Mouse (Mus musculus) liver, postnatal 0 days (tissue): ENCODE results near the gene Tpd52l1. TPM values are rescaled to one million over a fixed set of nuclear protein-coding genes. Genes with fewer than 3 reads are reported as not detected.

Experiments
- ATAC-seq: fragments of 200-750 bp; cut with Nextera tagmentation; 2 replicates; pipeline ENCODE4 v1.8.0; 2017; ENCODE audit warnings: mild to moderate bottlenecking, moderate library complexity
- DNase-seq: peaks from one replicate; pipeline ENCODE4 v3.0.0-alpha.2; 2016
- H3K27ac ChIP-seq: fragments of 300-500 bp; sonication (generic); 2 replicates; pipeline ENCODE4 v1.5.1; 2014; ENCODE audit warnings: antibody characterized with exemption, moderate library complexity, mild to moderate bottlenecking, low read depth
- H3K27me3 ChIP-seq: fragments of 300-500 bp; sonication (generic); 2 replicates; pipeline ENCODE4 v1.6.1; 2014; ENCODE audit warnings: low read length, control low read depth, mixed read lengths; ENCODE audit not compliant: insufficient read depth
- H3K36me3 ChIP-seq: fragments of 300-500 bp; sonication (generic); replicated peaks from 2 replicates; pipeline ENCODE4 v1.6.1; 2014; ENCODE audit warnings: mild to moderate bottlenecking, control low read depth, low read length, moderate library complexity, mixed read lengths; ENCODE audit not compliant: insufficient read depth
- H3K4me1 ChIP-seq: fragments of 300-500 bp; sonication (generic); 2 replicates; pipeline ENCODE4 v1.6.1; 2014; ENCODE audit warnings: antibody characterized with exemption, mild to moderate bottlenecking, control low read depth; ENCODE audit not compliant: insufficient read depth
- H3K4me2 ChIP-seq: fragments of 300-500 bp; sonication (generic); 2 replicates; pipeline ENCODE4 v1.6.1; 2014; ENCODE audit warnings: low read depth, mild to moderate bottlenecking, low read length, moderate library complexity, mixed read lengths
- H3K4me3 ChIP-seq: fragments of 300-500 bp; sonication (generic); 2 replicates; pipeline ENCODE4 v1.5.1; 2014; ENCODE audit warnings: low read depth, low read length
- H3K9ac ChIP-seq: fragments of 300-500 bp; sonication (generic); replicated peaks from 2 replicates; pipeline ENCODE4 v1.6.1; 2014; ENCODE audit warnings: mild to moderate bottlenecking, moderate library complexity
- H3K9me3 ChIP-seq: fragments of 300-500 bp; sonication (generic); 2 replicates; pipeline ENCODE4 v1.6.1; 2016; ENCODE audit warnings: mild to moderate bottlenecking, control low read depth, low read length, mixed read lengths
- CTCF ChIP-seq: sonication (generic); IDR thresholded peaks from 2 replicates; pipeline ENCODE4 v1.5.1; 2016; ENCODE audit warnings: antibody characterized with exemption, low read depth
- EP300 ChIP-seq: IDR thresholded peaks from 2 replicates; pipeline ENCODE4 v1.6.1; 2016; ENCODE audit warnings: antibody characterized with exemption, low read depth, mild to moderate bottlenecking
- WGBS: fragments of 180-500 bp; shearing (Covaris S2); extraction: QIAGEN DNeasy Blood & Tissue Kit; methylation state at CpG from one replicate; pipeline ENCODE4 v1.1.7; 2014; ENCODE audit not compliant: insufficient replicate concordance; 5-methylcytosine and 5-hydroxymethylcytosine counted together
- polyA plus RNA-seq: library from polyadenylated mRNA; unstranded; fragments of >200 nt; fragmentation: Nextera tagmentation; extraction: Ambion mirVana; gene quantifications from 2 replicates; pipeline ENCODE4 v1.2.1, GENCODE M21; 2015

Gene Tpd52l1
- polyA plus RNA-seq, 1 experiment from 2014 or later: 3.9 TPM

- H3K4me2 ChIP-seq: no peak overlapping the region
- ATAC-seq: no peak
- WGBS: 80% methylated on average over 1 of the region's 1 CpGs
Observed at GRCm38 (mm10) chr10:31352845-31353427, 92.8 kb downstream of the Tpd52l1 start.

GRCm38 (mm10) chr10:31351056-31351455, 94.7 kb downstream of the Tpd52l1 start:
- ATAC-seq (no peak), DNase-seq (no peak)
- Histone ChIP-seq H3K4me1 (no peaks in the 10 kb centered on the region), H3K4me3 (no peak overlapping the region), H3K9ac (no peak overlapping the region), H3K4me2 (no peak overlapping the region), H3K27ac (no peak overlapping the region), H3K9me3 (no peaks in the 10 kb centered on the region), H3K36me3 (no peaks in the 10 kb centered on the region), H3K27me3 (no peaks in the 10 kb centered on the region)
- 75% methylated on average over 2 of the region's 2 CpGs for WGBS
- TF ChIP-seq CTCF (no peak), EP300 (no peak)

More at GRCm38 (mm10) chr10:31352845-31353427, 92.8 kb downstream of the Tpd52l1 start:
- TF ChIP-seq EP300: no peak
- Histone ChIP-seq H3K9me3 (no peaks in the 10 kb centered on the region), H3K4me1 (no peaks in the 10 kb centered on the region), H3K4me3 (no peak overlapping the region), H3K27me3 (no peaks in the 10 kb centered on the region), H3K36me3 (no peaks in the 10 kb centered on the region), H3K9ac (no peak overlapping the region), H3K27ac (no peak overlapping the region)
- DNase-seq: no peak

GRCm38 (mm10) chr10:31346401-31346800, 99.4 kb downstream of the Tpd52l1 start:
- TF ChIP-seq EP300: no peak
- TF ChIP-seq CTCF: no peak
- Histone ChIP-seq H3K36me3 (no peaks in the 10 kb centered on the region), H3K4me1 (no peaks in the 10 kb centered on the region), H3K9me3 (no peaks in the 10 kb centered on the region), H3K27ac (no peak overlapping the region), H3K4me2 (no peak overlapping the region), H3K27me3 (no peaks in the 10 kb centered on the region), H3K4me3 (no peak overlapping the region), H3K9ac (no peak overlapping the region)
- WGBS: 77% methylated on average over 8 of the region's 8 CpGs
- DNase-seq (no peak), ATAC-seq (no peak)

- Histone ChIP-seq H3K4me3 (no peak overlapping the region), H3K27me3 (no peaks in the 10 kb centered on the region), H3K27ac (no peak overlapping the region), H3K4me1 (no peaks in the 10 kb centered on the region), H3K9ac (no peak overlapping the region), H3K9me3 (no peaks in the 10 kb centered on the region), H3K36me3 (no peaks in the 10 kb centered on the region), H3K4me2 (no peak overlapping the region)
- ATAC-seq (no peak), DNase-seq (no peak)
- WGBS: 78% methylated on average over 5 of the region's 5 CpGs
- no peak for TF ChIP-seq CTCF
Observed at GRCm38 (mm10) chr10:31336432-31336831, 109.3 kb downstream of the Tpd52l1 start.

GRCm38 (mm10) chr10:31331225-31331775, 114.5 kb downstream of the Tpd52l1 start:
- Histone ChIP-seq H3K27me3 (no peaks in the 10 kb centered on the region), H3K36me3 (no peaks in the 10 kb centered on the region), H3K9ac (no peak overlapping the region), H3K27ac (no peak overlapping the region), H3K4me2 (no peak overlapping the region), H3K9me3 (no peaks in the 10 kb centered on the region), H3K4me1 (no peaks in the 10 kb centered on the region), H3K4me3 (no peak overlapping the region)
- no peak for TF ChIP-seq CTCF
- TF ChIP-seq EP300: no peak
- ATAC-seq (no peak), DNase-seq (no peak)
- WGBS: 71% methylated on average over 4 of the region's 4 CpGs

- Histone ChIP-seq H3K4me2 (no peak overlapping the region), H3K4me3 (no peak overlapping the region), H3K27me3 (no peaks in the 10 kb centered on the region), H3K27ac (no peak overlapping the region), H3K4me1 (no peaks in the 10 kb centered on the region), H3K9ac (no peak overlapping the region), H3K36me3 (no peaks in the 10 kb centered on the region), H3K9me3 (no peaks in the 10 kb centered on the region)
- no peak for ATAC-seq
- WGBS: 64% methylated on average over 3 of the region's 3 CpGs
- no peak for DNase-seq
- TF ChIP-seq EP300 (no peak), CTCF (no peak)
Observed at GRCm38 (mm10) chr10:31330286-31330962, 115.3 kb downstream of the Tpd52l1 start.
